Mouse (Mus musculus) adrenal gland, postnatal 14 days (tissue): ENCODE measurements around the gene Abcc8. TPM values are rescaled to one million over a fixed set of nuclear protein-coding genes. Genes with fewer than 3 reads are reported as not detected.
A peak's percentile ranks its signal among the peaks of the same experiment; 100 is the strongest.
"Not testable (repeated sequence)": the region's sequence is repeated elsewhere in the genome, so short reads cannot be mapped to it uniquely, and the experiment has no call there.

Source experiments
- DNase-seq: peaks from one replicate; pipeline ENCODE4 v3.0.0; 2021; ENCODE audit warnings: mixed read lengths
- long read RNA-seq, 2 experiments: library from polyadenylated mRNA; stranded (forward); transcript quantifications; one replicate each; pipeline ENCODE4 v2.0.0; 2021
- total RNA-seq: library from RNA; stranded (reverse); gene quantifications from 2 replicates; pipeline ENCODE4 v1.2.3, GENCODE M21; 2021

Gene Abcc8
- 0.45 and 0.93 TPM in 2 replicates for total RNA-seq
- long read RNA-seq, experiment 1, partial matches to known transcripts: 0 of 1 reads
- long read RNA-seq, experiment 1, other reads (novel, unspliced or antisense): 1 of 1 reads
- long read RNA-seq, experiment 2: 0 reads

- peak; percentile 29 for DNase-seq
Measured at GRCm38 (mm10) chr7:46179431-46180275, at the start of gene Abcc8. TSS of gene Abcc8 (minus strand) at chr7:46180033.

- peak; percentile 43 for DNase-seq
Measured at GRCm38 (mm10) chr7:46226936-46227335, 47.1 kb upstream of the Abcc8 start.

- peak; percentile 73 for DNase-seq
Measured at GRCm38 (mm10) chr7:46226253-46226652, 46.4 kb upstream of the Abcc8 start.

GRCm38 (mm10) chr7:46220591-46221129 is 40.8 kb upstream of the Abcc8 start:
- DNase-seq: no peak

GRCm38 (mm10) chr7:46218415-46218814 is 38.6 kb upstream of the Abcc8 start:
- no peak for DNase-seq

GRCm38 (mm10) chr7:46216481-46216880 is 36.6 kb upstream of the Abcc8 start:
- no peak for DNase-seq

GRCm38 (mm10) chr7:46210276-46210675 is 30.4 kb upstream of the Abcc8 start:
- peak; percentile 16 for DNase-seq

GRCm38 (mm10) chr7:46208131-46208530 is 28.3 kb upstream of the Abcc8 start:
- no peak for DNase-seq

GRCm38 (mm10) chr7:46204775-46205174 is 24.9 kb upstream of the Abcc8 start:
- no peak for DNase-seq

- peak; percentile 46 for DNase-seq
Measured at GRCm38 (mm10) chr7:46204046-46204471, 24.2 kb upstream of the Abcc8 start.

GRCm38 (mm10) chr7:46201649-46202048 is 21.8 kb upstream of the Abcc8 start:
- no peak for DNase-seq

GRCm38 (mm10) chr7:46200021-46200420 is 20.2 kb upstream of the Abcc8 start:
- DNase-seq: no peak

- no peak for DNase-seq
Measured at GRCm38 (mm10) chr7:46195356-46195755, 15.5 kb upstream of the Abcc8 start.

GRCm38 (mm10) chr7:46184232-46184631 is 4.4 kb upstream of the Abcc8 start:
- DNase-seq: no peak

GRCm38 (mm10) chr7:46181590-46181989 is 1.8 kb upstream of the Abcc8 start:
- DNase-seq: peak; percentile 64

GRCm38 (mm10) chr7:46168980-46169379 is 10.9 kb downstream of the Abcc8 start:
- DNase-seq: not testable (repeated sequence)

- DNase-seq: peak; percentile 36
Measured at GRCm38 (mm10) chr7:46168402-46168801, 11.4 kb downstream of the Abcc8 start.

GRCm38 (mm10) chr7:46167901-46168300 is 11.9 kb downstream of the Abcc8 start:
- DNase-seq: peak; percentile 53

- no peak for DNase-seq
Measured at GRCm38 (mm10) chr7:46165876-46166275, 14.0 kb downstream of the Abcc8 start.

- no peak for DNase-seq
Measured at GRCm38 (mm10) chr7:46162731-46163130, 17.1 kb downstream of the Abcc8 start.

- DNase-seq: peak; percentile 26
Measured at GRCm38 (mm10) chr7:46162132-46162727, 17.6 kb downstream of the Abcc8 start.

GRCm38 (mm10) chr7:46161615-46162014 is 18.2 kb downstream of the Abcc8 start:
- no peak for DNase-seq

GRCm38 (mm10) chr7:46157746-46158145 is 22.1 kb downstream of the Abcc8 start:
- no peak for DNase-seq
